Mouse (Mus musculus) spleen, adult 2 months (tissue): ENCODE measurements around the gene Zdhhc4.

Experiments used
- CTCF ChIP-seq: fragments of 200-500 bp; IDR thresholded peaks from 2 replicates; pipeline ENCODE4 v1.5.1; 2011; ENCODE audit warnings: mild to moderate bottlenecking, inconsistent platforms; ENCODE audit not compliant: insufficient read depth, insufficient read length, insufficient replicate concordance; ENCODE audit errors: extremely low read depth
- POLR2A ChIP-seq: fragments of 200-500 bp; IDR thresholded peaks from 2 replicates; pipeline ENCODE4 v1.6.1; 2011; ENCODE audit warnings: low read depth, low read length, inconsistent platforms

DNA sequence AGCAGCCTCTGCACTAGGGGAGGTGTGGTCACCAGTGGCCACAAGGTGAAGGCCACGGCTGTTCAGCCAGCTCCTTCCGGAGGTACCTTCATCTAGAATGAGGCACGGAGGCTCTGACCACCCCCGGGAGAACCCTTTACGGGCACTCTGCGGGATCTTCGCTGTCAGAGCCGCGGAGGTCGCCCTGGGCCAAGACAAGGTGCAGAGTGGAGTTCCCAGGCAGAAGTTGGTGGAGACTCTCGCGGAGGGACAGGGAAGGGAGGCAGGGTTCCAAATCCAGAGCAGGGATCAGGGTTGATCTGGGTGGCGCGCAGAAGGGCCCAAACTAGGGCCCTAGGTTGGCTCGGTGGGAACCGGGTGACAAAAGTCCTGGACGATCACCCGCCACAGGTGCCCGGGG is 36.2 kb downstream of the Zdhhc4 start:
- TF ChIP-seq CTCF (no peak), POLR2A (no peak)
